Mouse (Mus musculus): ENCODE measurements around the gene Ccr6.

DNA sequence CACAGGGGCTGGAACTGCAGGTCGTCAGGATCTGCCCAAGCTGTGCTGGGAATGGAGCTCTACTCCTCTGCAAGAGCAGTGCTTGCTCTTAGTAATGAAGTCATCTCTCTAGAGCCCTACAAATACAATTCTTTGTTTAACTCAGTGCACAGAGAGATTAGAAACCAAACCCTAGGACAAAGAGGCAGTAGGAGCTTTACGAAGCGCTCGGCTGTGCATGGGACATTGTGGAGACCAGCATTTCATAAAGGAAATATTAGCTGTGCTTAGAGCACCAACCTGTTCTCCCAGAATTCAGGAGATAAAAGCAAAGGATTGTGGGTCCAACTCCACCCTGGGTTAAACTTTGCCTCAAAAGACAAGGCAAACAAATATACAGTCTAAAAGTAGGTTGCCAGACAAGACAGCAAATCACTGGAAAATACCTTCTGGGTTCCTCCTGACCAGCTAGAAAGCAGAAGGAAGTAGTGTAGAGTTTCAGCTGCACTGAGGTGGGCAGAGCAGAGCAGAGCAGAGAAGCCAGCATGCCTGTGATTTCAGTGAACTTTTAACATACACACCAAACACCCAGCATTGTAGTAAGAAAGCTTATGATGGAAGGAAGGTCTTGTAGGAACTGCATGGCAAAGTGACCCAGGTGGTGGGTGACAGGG, 10.4 kb downstream of the Ccr6 start:
- TF ChIP-seq CHD2 (IDR thresholded peaks at IDR 0.05; ENCODE audit: low read length) (no peak), CTCF (conservative IDR thresholded peaks at IDR 0.05 in 1 of 2, IDR thresholded peaks at IDR 0.05 in 1 of 2; ENCODE audit: low read depth in 2 of 2, low read length in 2 of 2) (no peak)

Data from CH12.LX (cell line).